Mouse (Mus musculus): ENCODE data around the gene Mtg1. TPM values are rescaled to one million over a fixed set of nuclear protein-coding genes. Genes with fewer than 3 reads are reported as not detected.
"Not testable (repeated sequence)": the region's sequence is repeated elsewhere in the genome, so short reads cannot be mapped to it uniquely, and the experiment has no call there.

The Mtg1 gene
- polyA plus RNA-seq, 1 experiment, result 11.3 TPM

DNA sequence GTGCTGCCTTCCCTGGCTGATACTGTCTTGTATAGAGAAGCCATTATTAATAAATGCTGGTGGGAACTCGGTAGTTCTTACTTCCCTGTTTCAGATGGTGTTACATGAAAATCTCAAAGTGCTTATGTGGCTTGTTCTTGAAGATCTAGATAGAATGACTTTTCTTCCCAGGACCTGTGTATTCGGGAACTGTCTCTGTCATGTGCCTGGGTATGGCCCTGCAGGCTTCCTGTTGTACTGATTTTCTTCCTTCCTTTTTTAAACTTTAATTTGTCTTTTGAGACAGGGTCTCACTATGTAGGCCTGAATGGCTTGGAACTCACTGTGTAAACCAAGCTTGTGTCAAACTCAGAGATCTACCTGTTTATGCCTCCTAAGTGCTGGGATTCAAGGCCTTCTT is 9.5 kb upstream of the Mtg1 start:
- no peaks in the 10 kb centered on the region for H3K36me3 ChIP-seq (ENCODE audit: control insufficient read depth, insufficient read depth, low read length)
- H3K27ac ChIP-seq (ENCODE audit: control insufficient read depth, insufficient read depth, low read depth, low read length), result no peak overlapping the region
- H3K4me3 ChIP-seq (ENCODE audit: control insufficient read depth, low read depth, low read length), result no peak overlapping the region
- H3K27me3 ChIP-seq (ENCODE audit: control insufficient read depth, insufficient read depth, low read length), result no peaks in the 10 kb centered on the region
- no peak for TF ChIP-seq CTCF (IDR thresholded peaks at IDR 0.05; ENCODE audit: control insufficient read depth, insufficient read depth, insufficient replicate concordance, low read depth, low read length)
- TF ChIP-seq POLR2A (IDR thresholded peaks at IDR 0.05; ENCODE audit: control insufficient read depth, low read depth, low read length), result no peak
- H3K4me1 ChIP-seq (ENCODE audit: control insufficient read depth, insufficient read depth, low read length), result peaks cover 11% of the 10 kb centered on the region

GRCm38 (mm10) chr7:140132184-140132583 is 5.2 kb upstream of the Mtg1 start:
- not testable (repeated sequence) for H3K27ac ChIP-seq (ENCODE audit: control insufficient read depth, insufficient read depth, low read depth, low read length); H3K4me1 ChIP-seq (ENCODE audit: control insufficient read depth, insufficient read depth, low read length); H3K4me3 ChIP-seq (ENCODE audit: control insufficient read depth, low read depth, low read length); H3K27me3 ChIP-seq (ENCODE audit: control insufficient read depth, insufficient read depth, low read length); H3K36me3 ChIP-seq (ENCODE audit: control insufficient read depth, insufficient read depth, low read length)

DNA sequence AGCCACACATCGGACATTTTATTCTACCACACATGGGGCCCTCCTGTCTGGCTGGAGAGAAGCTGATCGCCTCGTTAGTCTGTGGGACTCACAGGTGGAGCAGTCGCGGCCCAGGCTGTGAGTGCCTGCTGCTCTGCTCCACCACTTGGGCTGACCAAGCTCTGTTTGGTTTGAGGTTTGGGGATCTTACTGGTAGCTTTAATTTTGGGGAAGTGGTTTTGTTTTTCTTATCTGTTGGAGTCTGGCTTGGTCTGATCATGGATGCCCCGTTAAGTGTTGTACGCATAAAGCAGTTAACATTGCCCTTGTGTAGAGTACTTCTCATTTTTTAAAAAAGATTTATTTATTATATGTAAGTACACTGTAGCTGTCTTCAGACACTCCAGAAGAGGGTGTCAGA is 3.3 kb upstream of the Mtg1 start:
- H3K36me3 ChIP-seq (ENCODE audit: control insufficient read depth, insufficient read depth, low read length); H3K4me3 ChIP-seq (ENCODE audit: control insufficient read depth, low read depth, low read length); H3K27me3 ChIP-seq (ENCODE audit: control insufficient read depth, insufficient read depth, low read length); H3K27ac ChIP-seq (ENCODE audit: control insufficient read depth, insufficient read depth, low read depth, low read length); H3K4me1 ChIP-seq (ENCODE audit: control insufficient read depth, insufficient read depth, low read length): not testable (repeated sequence)

DNA sequence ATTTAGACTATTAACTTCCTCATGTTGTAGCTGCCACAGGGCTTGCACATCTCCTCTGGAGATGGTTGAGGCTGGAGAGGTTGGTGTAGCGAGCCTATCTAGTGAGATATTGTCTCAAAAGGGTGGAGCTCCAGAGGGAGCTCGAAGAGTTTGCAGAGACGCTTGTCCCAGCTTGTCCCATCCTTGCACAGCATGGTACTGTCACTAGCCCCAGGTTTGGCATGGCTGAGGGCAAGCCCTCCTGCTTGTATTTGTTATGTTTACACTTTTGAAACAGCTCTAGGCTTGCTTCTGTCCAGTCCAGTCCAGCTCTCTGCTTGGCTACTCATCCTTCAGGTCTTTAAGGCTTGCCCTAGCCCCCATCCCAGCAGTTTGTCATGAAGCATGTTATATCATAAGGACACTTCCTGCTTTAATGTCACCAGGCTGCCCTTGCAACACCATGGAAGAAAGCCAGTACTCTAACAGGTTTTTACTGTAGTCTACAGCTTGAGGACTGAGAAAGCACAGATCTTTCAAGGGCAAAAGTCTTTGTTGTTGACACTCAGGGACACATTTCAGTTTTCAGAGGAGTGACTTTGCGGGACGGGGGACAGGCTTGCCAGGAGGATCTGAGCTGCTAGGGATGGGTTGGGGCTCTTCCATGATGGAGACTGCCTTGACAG is 2.1 kb upstream of the Mtg1 start:
- no peaks in the 10 kb centered on the region for H3K27me3 ChIP-seq (ENCODE audit: control insufficient read depth, insufficient read depth, low read length)
- H3K4me3 ChIP-seq (ENCODE audit: control insufficient read depth, low read depth, low read length), result no peak overlapping the region
- TF ChIP-seq CTCF (IDR thresholded peaks at IDR 0.05; ENCODE audit: control insufficient read depth, insufficient read depth, insufficient replicate concordance, low read depth, low read length) (no peak), POLR2A (IDR thresholded peaks at IDR 0.05; ENCODE audit: control insufficient read depth, low read depth, low read length) (no peak)
- no peak overlapping the region for H3K27ac ChIP-seq (ENCODE audit: control insufficient read depth, insufficient read depth, low read depth, low read length)
- no peaks in the 10 kb centered on the region for H3K36me3 ChIP-seq (ENCODE audit: control insufficient read depth, insufficient read depth, low read length)
- peaks cover 7% of the 10 kb centered on the region for H3K4me1 ChIP-seq (ENCODE audit: control insufficient read depth, insufficient read depth, low read length)

- Histone ChIP-seq H3K4me3 (ENCODE audit: control insufficient read depth, low read depth, low read length) (peak overlapping the region; percentile 95), H3K27ac (ENCODE audit: control insufficient read depth, insufficient read depth, low read depth, low read length) (peak overlapping the region; percentile 19), H3K27me3 (ENCODE audit: control insufficient read depth, insufficient read depth, low read length) (no peaks in the 10 kb centered on the region), H3K4me1 (ENCODE audit: control insufficient read depth, insufficient read depth, low read length) (peaks cover 7% of the 10 kb centered on the region), H3K36me3 (ENCODE audit: control insufficient read depth, insufficient read depth, low read length) (no peaks in the 10 kb centered on the region)
- TF ChIP-seq POLR2A (IDR thresholded peaks at IDR 0.05; ENCODE audit: control insufficient read depth, low read depth, low read length), result no peak
- no peak for TF ChIP-seq CTCF (IDR thresholded peaks at IDR 0.05; ENCODE audit: control insufficient read depth, insufficient read depth, insufficient replicate concordance, low read depth, low read length)
These were observed 602 bp downstream of the Mtg1 start for GRCm38 (mm10) chr7:140138021-140138310.

GRCm38 (mm10) chr7:140141350-140141749 is 4.0 kb downstream of the Mtg1 start:
- no peak overlapping the region for H3K27ac ChIP-seq (ENCODE audit: control insufficient read depth, insufficient read depth, low read depth, low read length)
- H3K4me1 ChIP-seq (ENCODE audit: control insufficient read depth, insufficient read depth, low read length), result peaks cover 7% of the 10 kb centered on the region
- H3K27me3 ChIP-seq (ENCODE audit: control insufficient read depth, insufficient read depth, low read length), result no peaks in the 10 kb centered on the region
- TF ChIP-seq CTCF (IDR thresholded peaks at IDR 0.05; ENCODE audit: control insufficient read depth, insufficient read depth, insufficient replicate concordance, low read depth, low read length) (peak; percentile 52; the same call in 1 of the 2 replicates), POLR2A (IDR thresholded peaks at IDR 0.05; ENCODE audit: control insufficient read depth, low read depth, low read length) (no peak)
- H3K4me3 ChIP-seq (ENCODE audit: control insufficient read depth, low read depth, low read length), result no peak overlapping the region
- no peaks in the 10 kb centered on the region for H3K36me3 ChIP-seq (ENCODE audit: control insufficient read depth, insufficient read depth, low read length)

DNA sequence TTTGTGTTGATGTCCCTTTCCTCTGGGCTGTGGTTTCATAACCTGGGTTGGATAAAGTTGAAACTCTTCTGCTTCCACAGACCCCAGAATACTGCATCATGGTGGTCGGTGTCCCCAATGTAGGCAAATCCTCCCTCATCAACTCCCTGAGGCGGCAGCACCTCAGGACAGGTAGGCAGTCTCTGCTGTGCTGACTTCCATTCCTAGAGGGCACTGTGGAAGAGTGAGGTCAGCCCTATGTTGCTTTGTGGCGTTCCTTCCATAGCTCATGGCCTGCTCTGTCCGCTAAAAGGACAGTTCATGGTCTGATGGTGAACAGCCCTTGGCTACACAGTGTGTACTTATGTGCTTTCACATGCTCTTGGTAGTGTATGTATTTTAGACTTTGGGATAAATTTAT is 7.2 kb downstream of the Mtg1 start:
- no peak overlapping the region for H3K27ac ChIP-seq (ENCODE audit: control insufficient read depth, insufficient read depth, low read depth, low read length)
- H3K27me3 ChIP-seq (ENCODE audit: control insufficient read depth, insufficient read depth, low read length), result no peaks in the 10 kb centered on the region
- no peak overlapping the region for H3K4me3 ChIP-seq (ENCODE audit: control insufficient read depth, low read depth, low read length)
- TF ChIP-seq POLR2A (IDR thresholded peaks at IDR 0.05; ENCODE audit: control insufficient read depth, low read depth, low read length), result no peak
- TF ChIP-seq CTCF (IDR thresholded peaks at IDR 0.05; ENCODE audit: control insufficient read depth, insufficient read depth, insufficient replicate concordance, low read depth, low read length), result no peak
- no peaks in the 10 kb centered on the region for H3K4me1 ChIP-seq (ENCODE audit: control insufficient read depth, insufficient read depth, low read length)
- no peaks in the 10 kb centered on the region; the same call in 1 of the 2 replicates for H3K36me3 ChIP-seq (ENCODE audit: control insufficient read depth, insufficient read depth, low read length)

GRCm38 (mm10) chr7:140153383-140153782 is 16.0 kb downstream of the Mtg1 start:
- Histone ChIP-seq H3K4me1 (ENCODE audit: control insufficient read depth, insufficient read depth, low read length) (peaks cover 13% of the 10 kb centered on the region), H3K27ac (ENCODE audit: control insufficient read depth, insufficient read depth, low read depth, low read length) (no peak overlapping the region), H3K36me3 (ENCODE audit: control insufficient read depth, insufficient read depth, low read length) (no peaks in the 10 kb centered on the region), H3K4me3 (ENCODE audit: control insufficient read depth, low read depth, low read length) (peak overlapping the region; percentile 28), H3K27me3 (ENCODE audit: control insufficient read depth, insufficient read depth, low read length) (no peaks in the 10 kb centered on the region)
- TF ChIP-seq CTCF (IDR thresholded peaks at IDR 0.05; ENCODE audit: control insufficient read depth, insufficient read depth, insufficient replicate concordance, low read depth, low read length) (no peak), POLR2A (IDR thresholded peaks at IDR 0.05; ENCODE audit: control insufficient read depth, low read depth, low read length) (no peak)
